Mouse (Mus musculus) kidney, postnatal 4 days (tissue): Measurements from ENCODE around the gene Olfr250.
"Not testable (repeated sequence)": the region's sequence is repeated elsewhere in the genome, so short reads cannot be mapped to it uniquely, and the experiment has no call there.

Experiments
- DNase-seq, 2 experiments: peaks; one replicate each; pipeline ENCODE4 v3.0.0; 2021; ENCODE audit warnings: mixed read lengths in 2 of 2

The Olfr250 gene

DNA sequence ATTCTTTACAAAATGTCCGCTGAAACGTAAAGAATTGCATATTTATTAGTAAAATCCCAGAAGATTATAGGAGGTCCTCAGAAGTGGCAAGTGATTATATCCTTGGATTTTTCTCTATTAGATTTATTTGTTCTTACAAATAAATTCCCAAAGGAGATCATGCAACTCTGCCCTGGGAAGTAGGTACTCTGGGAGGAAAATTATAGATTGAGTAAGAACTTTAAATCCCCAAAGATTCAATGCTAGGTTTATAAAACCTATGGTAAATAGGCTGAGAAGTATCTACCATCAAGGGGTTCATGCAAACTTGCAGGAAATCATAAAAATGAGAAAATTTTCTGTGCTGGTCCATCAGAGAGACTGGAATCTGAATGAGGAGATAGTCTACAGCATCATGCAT is at the start of gene Olfr250:
Olfr250 (plus strand) TSS at position 301 of the 400 bp plus-strand sequence.
- DNase-seq, result no peak

DNA sequence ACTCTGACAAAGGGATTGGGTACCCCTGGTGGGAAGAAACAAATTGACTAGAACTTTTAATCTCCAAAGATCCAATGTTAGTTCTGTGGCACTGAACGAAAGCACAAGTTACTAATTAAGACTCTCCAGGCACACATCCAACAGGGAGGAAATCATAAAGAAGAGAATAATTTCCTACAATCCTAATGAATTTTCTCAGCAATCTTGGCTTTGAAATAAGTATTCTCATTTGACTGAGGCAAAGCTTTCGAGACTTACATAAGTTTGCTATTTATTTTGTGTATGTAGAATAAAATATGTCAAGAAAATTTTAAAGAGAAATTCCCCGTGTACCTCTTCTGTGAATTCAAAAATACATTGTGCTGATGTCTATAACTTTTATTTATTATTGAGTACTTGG is 37.9 kb upstream of the Olfr250 start, which contains the start of gene Olfr25:
Olfr25 (plus strand) TSS at position 301 of the 400 bp plus-strand sequence.
- no peak for DNase-seq

DNA sequence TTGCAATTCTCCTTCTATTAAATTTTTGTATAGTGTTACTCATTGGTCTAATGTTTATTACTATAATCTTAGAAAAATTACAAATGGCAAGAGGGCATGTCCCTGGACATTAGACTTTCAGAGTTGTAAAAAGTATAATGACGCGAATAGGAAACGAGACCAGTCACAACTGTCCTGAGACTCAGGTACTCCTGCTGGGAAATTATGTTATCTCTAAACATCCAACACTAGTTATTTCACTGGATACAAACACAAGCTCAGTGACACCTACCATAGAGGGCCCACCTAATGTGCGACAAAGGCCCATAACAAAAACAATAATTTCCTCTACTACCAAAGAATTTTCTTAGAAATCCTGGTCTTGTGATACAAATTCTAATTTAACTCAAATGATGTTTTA is 18.6 kb upstream of the Olfr250 start, which contains the start of gene Olfr898:
Olfr898 (plus strand) TSS at position 301 of the 400 bp plus-strand sequence.
- no peak for DNase-seq

DNA sequence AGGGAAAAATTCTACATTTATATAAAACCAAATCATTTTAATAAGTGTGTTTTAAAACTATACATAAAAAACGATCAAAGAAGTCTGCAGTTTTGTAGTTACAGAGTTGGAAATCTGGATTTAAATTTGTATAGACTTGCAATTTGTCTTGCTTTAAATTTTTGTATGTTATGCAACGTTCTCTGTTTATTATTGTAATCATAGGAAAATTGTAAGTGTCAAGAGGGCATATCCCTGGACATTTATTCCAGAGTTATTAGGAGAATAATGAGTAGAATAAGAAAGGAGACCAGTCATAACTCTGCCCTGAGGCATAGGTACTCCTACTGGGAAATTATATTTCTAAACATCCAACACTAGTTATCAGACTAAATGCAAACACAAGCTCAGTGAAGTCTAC is 10.1 kb downstream of the Olfr250 start, which contains the start of gene Olfr251:
Olfr251 (plus strand) TSS at position 301 of the 400 bp plus-strand sequence.
- DNase-seq, result no peak

DNA sequence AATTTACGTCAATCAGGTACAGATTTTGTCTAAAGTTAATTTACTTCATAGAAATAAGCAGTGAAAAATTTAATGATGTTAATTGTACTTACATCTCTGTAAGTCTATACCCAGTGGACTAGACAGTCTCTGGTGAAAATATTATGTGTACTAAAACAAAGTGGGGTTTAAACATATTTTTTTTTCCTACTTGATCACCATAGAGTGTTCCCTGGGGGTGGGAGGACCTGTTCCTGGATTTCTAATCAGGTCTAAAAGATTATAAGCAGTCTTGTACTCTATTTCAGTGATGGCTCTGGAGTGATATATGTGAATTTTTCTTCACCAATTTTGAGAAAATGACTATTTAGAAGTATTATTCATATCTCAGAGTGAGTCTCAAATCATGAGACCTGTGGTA is 34.7 kb downstream of the Olfr250 start, which contains the start of gene Olfr147:
Olfr147 (plus strand) TSS at position 301 of the 400 bp plus-strand sequence.
- no peak for DNase-seq

DNA sequence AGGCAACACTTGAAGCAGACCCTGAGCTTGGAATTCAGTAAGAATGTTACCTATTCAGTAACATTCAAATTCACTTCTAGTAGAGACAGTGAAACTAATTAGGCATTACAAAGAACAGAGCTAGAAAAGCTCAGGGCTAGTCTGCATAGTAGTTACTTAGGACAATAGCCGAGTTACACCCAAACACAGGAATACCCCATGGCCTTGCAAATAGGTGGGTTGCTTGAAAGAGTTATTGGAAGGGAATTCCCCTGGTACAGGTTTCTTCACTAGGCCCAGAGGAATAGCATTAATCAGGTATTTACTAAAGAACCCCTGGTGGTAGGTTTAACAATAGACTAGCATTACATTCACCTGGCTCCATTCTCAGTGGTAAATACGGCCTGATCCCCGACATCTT is 40.8 kb downstream of the Olfr250 start:
- DNase-seq, result not testable (repeated sequence)

DNA sequence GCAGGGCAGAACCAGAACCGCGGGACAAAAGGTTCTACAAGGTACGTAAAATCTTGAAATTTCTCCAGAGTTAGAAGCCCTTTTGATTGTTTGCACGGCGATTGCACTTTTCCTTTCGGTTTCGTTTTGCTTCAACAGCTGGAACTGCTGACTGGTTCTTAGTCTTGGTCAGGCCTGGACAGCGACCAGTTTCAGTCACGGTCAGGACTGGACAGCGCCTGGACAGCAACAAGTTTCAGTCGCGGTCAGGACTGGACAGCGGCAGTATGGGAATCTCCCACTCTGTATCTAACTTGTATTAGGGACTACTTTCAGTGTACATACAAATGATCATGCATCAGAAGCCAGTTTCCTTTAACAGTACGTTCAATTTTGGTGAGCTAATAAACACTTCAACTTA is 46.8 kb downstream of the Olfr250 start:
- peak; percentile 62 to 70 for DNase-seq
